Mouse (Mus musculus) liver, embryonic 16.5 days (tissue): ENCODE results near the gene Zdhhc17. TPM values are rescaled to one million over a fixed set of nuclear protein-coding genes. Genes with fewer than 3 reads are reported as not detected.

Experiments
- ATAC-seq: fragments of 200-750 bp; cut with Nextera tagmentation; 2 replicates; pipeline ENCODE4 v1.8.0; 2017; ENCODE audit warnings: low read depth, mild to moderate bottlenecking, moderate number of reproducible peaks, moderate library complexity
- H3K27ac ChIP-seq: fragments of 300-500 bp; sonication (generic); 2 replicates; pipeline ENCODE4 v1.5.1; 2014; ENCODE audit warnings: mild to moderate bottlenecking, low read length
- H3K27me3 ChIP-seq: fragments of 300-500 bp; sonication (generic); 2 replicates; pipeline ENCODE4 v1.6.1; 2014; ENCODE audit warnings: low read depth, low read length, mixed read lengths; ENCODE audit not compliant: control insufficient read depth, insufficient read depth
- H3K36me3 ChIP-seq: fragments of 300-500 bp; sonication (generic); 2 replicates; pipeline ENCODE4 v1.6.1; 2014; ENCODE audit warnings: mild to moderate bottlenecking; ENCODE audit not compliant: control insufficient read depth, insufficient read depth
- H3K4me1 ChIP-seq: fragments of 300-500 bp; sonication (generic); 2 replicates; pipeline ENCODE4 v1.6.1; 2014; ENCODE audit warnings: low read depth, low read length, mixed read lengths; ENCODE audit not compliant: control insufficient read depth
- H3K4me2 ChIP-seq: fragments of 300-500 bp; sonication (generic); 2 replicates; pipeline ENCODE4 v1.6.1; 2014; ENCODE audit warnings: low read depth, low read length, mixed read lengths
- H3K4me3 ChIP-seq: fragments of 300-500 bp; sonication (generic); 2 replicates; pipeline ENCODE4 v1.5.1; 2014; ENCODE audit warnings: low read depth, mild to moderate bottlenecking, low read length
- H3K9ac ChIP-seq: fragments of 300-500 bp; sonication (generic); 2 replicates; pipeline ENCODE4 v1.6.1; 2014; ENCODE audit warnings: low read depth, low read length
- H3K9me3 ChIP-seq: fragments of 300-500 bp; sonication (generic); replicated peaks from 2 replicates; pipeline ENCODE4 v1.6.1; 2016; ENCODE audit warnings: low read length; ENCODE audit not compliant: control insufficient read depth
- WGBS: fragments of 180-500 bp; shearing (Covaris S2); extraction: QIAGEN DNeasy Blood & Tissue Kit; methylation state at CpG from one replicate; pipeline ENCODE4 v1.1.7; 2014; ENCODE audit not compliant: insufficient replicate concordance; 5-methylcytosine and 5-hydroxymethylcytosine counted together
- polyA plus RNA-seq: library from polyadenylated mRNA; unstranded; fragments of >200 nt; fragmentation: Nextera tagmentation; extraction: Ambion mirVana; gene quantifications from 2 replicates; pipeline ENCODE4 v1.2.1, GENCODE M21; 2015

Zdhhc17 gene
- polyA plus RNA-seq, 1 experiment from 2014 or later: 4.6 TPM

DNA sequence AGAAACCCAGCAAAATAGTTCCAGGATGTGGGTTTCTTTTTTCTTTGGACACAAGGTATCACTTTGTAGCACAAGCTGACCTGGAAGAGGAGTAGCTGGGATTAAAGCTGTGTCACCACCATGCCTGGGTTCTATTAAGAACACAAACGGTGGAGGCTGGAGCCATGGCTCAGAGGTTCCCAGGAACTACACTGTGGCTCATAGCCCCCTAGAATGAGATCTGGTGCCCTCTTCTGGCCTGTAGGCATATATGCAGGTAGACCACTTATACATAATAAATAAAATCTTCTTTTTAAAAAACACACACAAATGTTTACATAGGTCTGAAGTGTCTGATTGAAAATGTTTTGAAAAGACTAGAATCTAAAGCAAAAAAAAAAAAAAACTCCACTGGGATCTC, 33.9 kb downstream of the Zdhhc17 start:
- H3K36me3 ChIP-seq: no peaks in the 10 kb centered on the region
- whole genome bisulfite sequencing: 6% methylated on average over 1 of the region's 1 CpGs
- no peaks in the 10 kb centered on the region for H3K9me3 ChIP-seq

DNA sequence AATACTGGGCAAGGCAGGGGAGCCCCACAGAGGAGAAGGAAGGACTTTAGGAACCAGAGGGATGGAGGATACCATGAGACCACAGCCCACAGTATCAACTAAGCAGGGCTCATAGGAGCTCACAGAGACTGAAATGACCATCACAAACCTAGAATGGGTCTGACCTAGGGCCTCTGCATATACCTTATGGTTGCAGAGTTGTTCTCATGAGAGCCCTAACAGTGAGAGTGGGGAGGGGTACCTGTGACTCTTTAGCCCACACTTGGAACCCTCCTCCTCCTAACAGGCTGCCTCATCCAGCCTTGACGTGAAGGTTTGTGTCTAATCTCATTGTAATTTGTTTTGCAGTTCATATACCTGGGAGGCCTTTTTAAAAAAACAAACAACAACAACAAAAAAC, 35.1 kb downstream of the Zdhhc17 start:
- H3K4me2 ChIP-seq: no peak overlapping the region
- WGBS: 66% methylated on average over 1 of the region's 1 CpGs
- no peak for ATAC-seq
- H3K36me3 ChIP-seq: no peaks in the 10 kb centered on the region; the same call in 1 of the 2 replicates
- H3K9me3 ChIP-seq: no peaks in the 10 kb centered on the region
- no peak overlapping the region for H3K4me3 ChIP-seq
- H3K27ac ChIP-seq: no peak overlapping the region
- H3K4me1 ChIP-seq: no peaks in the 10 kb centered on the region; the same call in 1 of the 2 replicates
- no peaks in the 10 kb centered on the region for H3K27me3 ChIP-seq
- no peak overlapping the region for H3K9ac ChIP-seq

More for the DNA sequence above, 33.9 kb downstream of the Zdhhc17 start:
- H3K4me1 ChIP-seq: no peaks in the 10 kb centered on the region; the same call in 1 of the 2 replicates
- no peak for ATAC-seq
- H3K9ac ChIP-seq: no peak overlapping the region
- no peak overlapping the region for H3K27ac ChIP-seq
- no peak overlapping the region for H3K4me2 ChIP-seq
- no peak overlapping the region for H3K4me3 ChIP-seq
- H3K27me3 ChIP-seq: no peaks in the 10 kb centered on the region

GRCm38 (mm10) chr10:110974463-110974862, 35.5 kb downstream of the Zdhhc17 start:
- H3K36me3 ChIP-seq: no peaks in the 10 kb centered on the region; the same call in 1 of the 2 replicates
- no peak overlapping the region for H3K9ac ChIP-seq
- WGBS: 59% methylated on average over 3 of the region's 3 CpGs
- no peaks in the 10 kb centered on the region; the same call in 1 of the 2 replicates for H3K4me1 ChIP-seq
- no peak for ATAC-seq
- H3K4me3 ChIP-seq: no peak overlapping the region
- no peak overlapping the region for H3K27ac ChIP-seq
- no peaks in the 10 kb centered on the region for H3K27me3 ChIP-seq
- no peaks in the 10 kb centered on the region for H3K9me3 ChIP-seq
- no peak overlapping the region for H3K4me2 ChIP-seq

- no peaks in the 10 kb centered on the region for H3K27me3 ChIP-seq
- H3K9me3 ChIP-seq: no peaks in the 10 kb centered on the region
- H3K4me3 ChIP-seq: no peak overlapping the region
- no peak for ATAC-seq
- H3K4me2 ChIP-seq: no peak overlapping the region
- no peaks in the 10 kb centered on the region for H3K4me1 ChIP-seq
- no peak overlapping the region for H3K27ac ChIP-seq
- no peaks in the 10 kb centered on the region; the same call in 1 of the 2 replicates for H3K36me3 ChIP-seq
- 73% methylated on average over 9 of the region's 9 CpGs for WGBS
- H3K9ac ChIP-seq: no peak overlapping the region
Measured at GRCm38 (mm10) chr10:110971998-110972397, 37.9 kb downstream of the Zdhhc17 start.

DNA sequence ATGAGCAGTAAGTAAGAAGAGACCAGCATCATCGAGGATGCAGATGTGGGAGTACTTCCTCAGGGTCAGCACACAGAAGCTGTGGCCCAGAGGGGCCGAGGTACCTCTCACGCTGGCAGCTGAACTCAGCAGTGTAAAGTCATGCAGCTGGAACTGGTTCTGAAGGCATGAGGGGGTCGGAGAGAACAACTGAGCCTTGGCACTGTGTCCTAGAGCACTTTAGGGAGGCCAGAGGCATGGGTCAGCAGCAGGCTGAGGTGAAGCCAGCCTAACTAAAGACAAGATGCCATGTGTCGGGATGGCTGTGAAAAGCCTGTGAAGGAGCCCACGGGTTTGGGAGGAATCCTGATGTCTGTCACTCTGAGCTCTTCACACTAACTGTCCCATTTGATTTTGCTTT, 38.5 kb downstream of the Zdhhc17 start:
- no peaks in the 10 kb centered on the region for H3K9me3 ChIP-seq
- no peaks in the 10 kb centered on the region; the same call in 1 of the 2 replicates for H3K36me3 ChIP-seq
- WGBS: 66% methylated on average over 6 of the region's 6 CpGs

GRCm38 (mm10) chr10:110971044-110971443, 38.9 kb downstream of the Zdhhc17 start:
- H3K27me3 ChIP-seq: no peaks in the 10 kb centered on the region
- H3K4me2 ChIP-seq: no peak overlapping the region
- WGBS: 68% methylated on average over 3 of the region's 3 CpGs
- H3K9ac ChIP-seq: no peak overlapping the region
- H3K9me3 ChIP-seq: no peaks in the 10 kb centered on the region
- H3K36me3 ChIP-seq: no peaks in the 10 kb centered on the region; the same call in 1 of the 2 replicates
- no peak for ATAC-seq
- H3K4me3 ChIP-seq: no peak overlapping the region
- no peaks in the 10 kb centered on the region for H3K4me1 ChIP-seq
- no peak overlapping the region for H3K27ac ChIP-seq

More for the DNA sequence above, 38.5 kb downstream of the Zdhhc17 start:
- Histone ChIP-seq H3K9ac (no peak overlapping the region), H3K4me2 (no peak overlapping the region), H3K27ac (no peak overlapping the region), H3K27me3 (no peaks in the 10 kb centered on the region), H3K4me3 (no peak overlapping the region), H3K4me1 (no peaks in the 10 kb centered on the region)
- no peak for ATAC-seq

- no peak for ATAC-seq
- Histone ChIP-seq H3K4me2 (no peak overlapping the region), H3K27ac (no peak overlapping the region), H3K9ac (no peak overlapping the region), H3K36me3 (peaks cover 8% of the 10 kb centered on the region; the same call in 1 of the 2 replicates), H3K27me3 (no peaks in the 10 kb centered on the region), H3K4me1 (no peaks in the 10 kb centered on the region), H3K4me3 (no peak overlapping the region), H3K9me3 (no peaks in the 10 kb centered on the region)
- 36% methylated on average over 1 of the region's 1 CpGs for WGBS
Measured at GRCm38 (mm10) chr10:110962172-110962571, 47.8 kb downstream of the Zdhhc17 start.

DNA sequence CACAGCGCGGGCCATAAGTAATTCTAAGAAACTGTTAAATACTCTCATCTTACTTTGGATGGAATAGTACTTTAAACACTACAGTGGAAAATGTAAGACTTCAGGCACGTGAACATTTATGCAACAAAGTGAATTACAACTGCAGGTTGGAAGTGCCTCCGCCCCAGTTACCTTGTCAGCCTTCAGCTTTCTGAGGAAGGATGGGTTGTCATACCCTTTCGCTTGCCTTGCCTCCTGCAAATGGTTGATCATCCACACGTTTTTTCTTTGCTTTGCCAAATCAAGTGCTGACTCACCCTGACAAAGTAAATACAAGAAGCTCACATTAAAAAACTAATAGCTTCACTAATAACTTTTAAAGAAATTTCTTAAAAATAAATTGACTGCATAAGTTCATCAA, 49.1 kb downstream of the Zdhhc17 start:
- Histone ChIP-seq H3K4me3 (no peak overlapping the region), H3K4me1 (no peaks in the 10 kb centered on the region), H3K9ac (no peak overlapping the region), H3K4me2 (no peak overlapping the region), H3K27me3 (no peaks in the 10 kb centered on the region), H3K9me3 (no peaks in the 10 kb centered on the region), H3K36me3 (peaks cover 8% of the 10 kb centered on the region; the same call in 1 of the 2 replicates), H3K27ac (no peak overlapping the region)
- ATAC-seq: no peak
- 81% methylated on average over 6 of the region's 6 CpGs for WGBS

DNA sequence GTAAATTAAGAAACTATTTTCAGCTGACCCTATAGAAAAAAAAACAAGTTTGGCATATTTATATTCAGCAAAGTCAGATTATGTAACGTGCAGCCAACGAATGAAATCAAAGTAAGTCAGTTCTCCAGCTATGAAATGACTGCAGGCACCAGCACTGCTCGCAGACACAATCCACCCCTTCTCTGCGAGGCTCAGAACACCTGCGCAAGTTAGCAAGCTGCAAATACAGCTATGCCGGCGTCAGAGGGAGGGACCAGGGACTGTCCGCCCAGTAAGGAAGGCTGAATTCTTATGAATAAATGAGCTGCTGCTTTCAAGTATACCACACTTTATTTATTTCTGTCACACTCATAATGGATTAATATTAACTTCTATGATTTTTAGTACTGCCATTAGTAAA, 50.2 kb downstream of the Zdhhc17 start:
- no peak for ATAC-seq
- H3K9me3 ChIP-seq: no peaks in the 10 kb centered on the region
- H3K36me3 ChIP-seq: peaks cover 11% of the 10 kb centered on the region
- H3K4me2 ChIP-seq: no peak overlapping the region
- WGBS: 79% methylated on average over 8 of the region's 8 CpGs
- H3K9ac ChIP-seq: no peak overlapping the region
- no peaks in the 10 kb centered on the region for H3K27me3 ChIP-seq
- no peak overlapping the region for H3K27ac ChIP-seq
- H3K4me3 ChIP-seq: no peak overlapping the region
- no peaks in the 10 kb centered on the region for H3K4me1 ChIP-seq
